Mouse (Mus musculus): ENCODE results near the gene Invs.

- no peak for TF ChIP-seq EP300 (IDR thresholded peaks at IDR 0.05; ENCODE audit: low read depth)
- no peak for TF ChIP-seq CTCF (IDR thresholded peaks at IDR 0.05; ENCODE audit: low read depth)
Observed at GRCm38 (mm10) chr4:48427413-48427812, 147.9 kb downstream of the Invs start.
